In genomic region chr17:88630554-88630948, GRCm38 (mm10) we compare ENCODE assay signal across 10 mouse cellular contexts. TPM values are rescaled to one million over a fixed set of nuclear protein-coding genes. Genes with fewer than 3 reads are reported as not detected.
DNase-seq lines count a peak whose midpoint lies in the region; ATAC-seq and TF ChIP-seq lines count a peak whose summit lies in the region.
"Had no signal": no experiment of that assay in that cellular context is flagged by ENCODE, and none has a peak within 500 bp of the region (broad histone marks: within the 10 kb centered on the region; RNA-seq: fewer than 3 reads in every experiment).

No protein-coding gene starts in this region.

- H3K9ac ChIP-seq in ES-E14 (ENCODE audit: insufficient read depth, low read depth, low read length, poor library complexity, severe bottlenecking): 0 out of 2 replicates have a peak overlapping the region, but pooled peaks have one; percentile 27
- no peak overlapping the region for H3K9ac ChIP-seq in limb, embryonic 15.5 days

- no peak for TF ChIP-seq POLR2A in cerebellum, adult 2 months (IDR thresholded peaks at IDR 0.05; ENCODE audit: borderline replicate concordance, insufficient read depth, low read length)

- peak; percentile 36 to 52 for DNase-seq in cerebellum, postnatal 14 days
- no peak for DNase-seq in cerebellum, adult 2 months
- no peak for DNase-seq in ES-E14 (ENCODE audit: low read depth, low spot score)
- DNase-seq in heart, postnatal 4 days: peak; percentile 53
- peak; percentile 74 for DNase-seq in testis, postnatal 10 days (ENCODE audit: low spot score)
- no peak for DNase-seq in thymus, postnatal 14 days
- DNase-seq in thymus, postnatal 4 days: no peak

- no peak for ATAC-seq in limb, embryonic 15.5 days (ENCODE audit: insufficient number of reproducible peaks, low FRiP score, low TSS enrichment, low read depth)

- in situ Hi-C loops in ES-E14 (cut with MboI; ENCODE audit: low sequenced_read_pairs in 2 of 2, unreplicated experiment in 2 of 2): no loop called here

- peaks cover 3% of the 10 kb centered on the region; the same call in 1 of the 2 replicates for H3K4me1 ChIP-seq in cerebellum, adult 2 months (ENCODE audit: control insufficient read depth, insufficient read depth, low read length)
- peaks cover 14 to 33% of the 10 kb centered on the region in 2 experiments for H3K4me1 ChIP-seq in ES-E14 (ENCODE audit: control insufficient read depth in 2 of 2, insufficient read depth in 2 of 2, low read length in 2 of 2, poor library complexity in 1 of 2)
- H3K4me1 ChIP-seq in limb, embryonic 15.5 days: peaks cover 55% of the 10 kb centered on the region

- no peaks in the 10 kb centered on the region for H3K9me3 ChIP-seq in ES-E14 (ENCODE audit: control insufficient read depth, insufficient read depth, low read depth, low read length)
- no peaks in the 10 kb centered on the region for H3K9me3 ChIP-seq in limb, embryonic 15.5 days

- H3K27me3 ChIP-seq in cerebellum, adult 2 months (ENCODE audit: control insufficient read depth, insufficient read depth, low read length): no peaks in the 10 kb centered on the region
- no peaks in the 10 kb centered on the region for H3K27me3 ChIP-seq in limb, embryonic 15.5 days

- H3K27ac ChIP-seq in cerebellum, adult 2 months (ENCODE audit: insufficient read depth, low read length): no peak overlapping the region
- peak overlapping the region; percentile 66; the same call in 1 of the 2 replicates for H3K27ac ChIP-seq in ES-E14 (ENCODE audit: insufficient read depth, low read depth, low read length, poor library complexity, severe bottlenecking)
- H3K27ac ChIP-seq in limb, embryonic 15.5 days: peak overlapping the region; percentile 89

- 0 out of 2 replicates have a peak overlapping the region, but pooled peaks have one; percentile 19 for H3K4me2 ChIP-seq in limb, embryonic 15.5 days

- 0 out of 2 replicates have a peak, but pooled peaks cover under 1% of the 10 kb centered on the region for H3K36me3 ChIP-seq in ES-E14 (ENCODE audit: control insufficient read depth, insufficient read depth, low read length, poor library complexity, severe bottlenecking)
- H3K36me3 ChIP-seq in limb, embryonic 15.5 days: peaks cover under 1% of the 10 kb centered on the region

- 74% methylated on average over 3 of the region's 3 CpGs for WGBS in cerebellum, adult 2 months
- WGBS in limb, embryonic 15.5 days: 62% methylated on average over 3 of the region's 3 CpGs

- H3K4me3 ChIP-seq in cerebellum, adult 2 months (replicated peaks; ENCODE audit: insufficient read depth, low read depth, low read length): no peak overlapping the region
- no peak overlapping the region; a peak in 1 of 4 replicates for H3K4me3 ChIP-seq in ES-E14 (ENCODE audit: insufficient read depth in 1 of 2, low read depth in 1 of 2, low read length in 2 of 2, poor library complexity in 1 of 2, severe bottlenecking in 1 of 2)
- no peak overlapping the region for H3K4me3 ChIP-seq in limb, embryonic 15.5 days

- no peak for TF ChIP-seq CTCF in cerebellum, adult 2 months (IDR thresholded peaks at IDR 0.05; ENCODE audit: borderline replicate concordance, insufficient read depth, low read depth, low read length)

TF ChIP-seq in ES-E14, 5 proteins besides CTCF, POLR2A, EP300 and RAD21:
- TF ChIP-seq CHD2 (IDR thresholded peaks at IDR 0.05; ENCODE audit: low read depth, low read length): no peak
- TF ChIP-seq HCFC1 (IDR thresholded peaks at IDR 0.05; ENCODE audit: borderline replicate concordance, insufficient read depth, low read length): no peak
- no peak for TF ChIP-seq MAFK (IDR thresholded peaks at IDR 0.05; ENCODE audit: insufficient read depth, low read depth, low read length)
- TF ChIP-seq ZC3H11A (IDR thresholded peaks at IDR 0.05; ENCODE audit: borderline replicate concordance, low read depth, low read length): no peak
- TF ChIP-seq ZNF384 (IDR thresholded peaks at IDR 0.05; ENCODE audit: low read depth, low read length): no peak
TF ChIP-seq in ES-E14: peak in this region for 0.

RNA-seq across cellular contexts. Expression of gene Ston1, which starts 33.1 kb away (rescaled TPM):
- 2.9 and 4.2 TPM in 2 replicates for polyA plus RNA-seq in cerebellum, adult 2 months (2012; rRNA removed)
- 4.0 and 4.5 TPM in 2 replicates for total RNA-seq in ES-E14 (2012; rRNA removed)
- 10 to 100 TPM; 25.3 to 28.7 TPM for total RNA-seq in heart, postnatal 4 days (2021)
- 8.6 TPM in 2 replicates for polyA plus RNA-seq in limb, embryonic 15.5 days (2015; fragmentation: Nextera tagmentation; extraction: Ambion mirVana)
- total RNA-seq: common myeloid progenitor, adult 5-6 weeks had no signal

RNA-seq across cellular contexts. Expression of gene Gtf2a1l, which starts 37.9 kb away (rescaled TPM):
- 0.16 TPM in 1 of 2 replicates, not detected in the other for polyA plus RNA-seq in cerebellum, adult 2 months (2012; rRNA removed)
- total RNA-seq in ES-E14 (2012; rRNA removed): 0.69 and 0.80 TPM in 2 replicates
- not detected for total RNA-seq in heart, postnatal 4 days (2021)
- polyA plus RNA-seq in limb, embryonic 15.5 days (2015; fragmentation: Nextera tagmentation; extraction: Ambion mirVana): not detected in 2 replicates
- total RNA-seq: common myeloid progenitor, adult 5-6 weeks had no signal
- polyA plus RNA-seq: C2C12 had no signal

Comparison
In these comparisons a context has a peak if more than half of its experiments do, and no peak if none do; other contexts are left out.
1. DNase-seq: peak in cerebellum, postnatal 14 days (2 of 2), heart, postnatal 4 days (single experiment) and testis, postnatal 10 days (single experiment); none in cerebellum, adult 2 months (0 of 2), ES-E14 (single experiment), thymus, postnatal 14 days (single experiment) and thymus, postnatal 4 days (single experiment).